Mouse (Mus musculus): ENCODE data around the gene Ecm1.
A peak's percentile ranks its signal among the peaks of the same experiment; 100 is the strongest.

Gene Ecm1

DNA sequence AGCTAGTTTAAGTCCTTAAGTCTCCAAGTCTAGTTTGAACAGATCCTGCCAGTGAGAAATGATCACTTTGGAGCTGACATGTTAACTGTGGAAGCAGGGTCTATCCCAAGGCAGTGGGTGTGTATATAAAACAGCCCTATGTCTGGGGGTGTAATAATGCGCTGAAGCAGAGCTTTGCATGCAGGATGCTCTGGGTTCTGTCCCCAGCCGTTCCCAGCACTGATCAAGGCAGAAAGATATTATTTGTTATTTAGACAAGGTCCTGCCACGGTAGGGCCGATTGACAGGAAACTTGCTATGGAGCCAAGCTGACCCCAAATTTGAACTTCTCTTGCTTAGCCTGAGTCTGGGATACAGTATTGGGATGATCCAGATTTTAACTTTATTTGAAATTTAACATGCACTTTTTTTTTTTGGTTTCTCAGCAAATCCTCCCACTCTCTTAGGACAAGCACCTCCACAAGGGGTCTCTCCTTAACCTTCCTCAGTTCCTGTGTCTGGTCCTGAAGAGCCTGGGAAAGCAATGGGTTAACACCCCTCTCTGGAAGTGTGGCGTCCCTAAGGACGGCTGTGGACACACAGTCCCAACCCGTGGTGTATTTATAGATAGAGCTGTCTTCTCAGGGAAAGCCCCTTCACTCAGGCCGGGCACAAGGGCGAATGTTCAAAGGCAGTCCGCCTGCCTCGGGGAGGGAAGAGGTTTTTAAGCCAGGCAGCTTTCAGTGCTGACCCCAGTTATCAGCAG lies 50.0 kb downstream of the Ecm1 start:
- DNase-seq = no peak

DNA sequence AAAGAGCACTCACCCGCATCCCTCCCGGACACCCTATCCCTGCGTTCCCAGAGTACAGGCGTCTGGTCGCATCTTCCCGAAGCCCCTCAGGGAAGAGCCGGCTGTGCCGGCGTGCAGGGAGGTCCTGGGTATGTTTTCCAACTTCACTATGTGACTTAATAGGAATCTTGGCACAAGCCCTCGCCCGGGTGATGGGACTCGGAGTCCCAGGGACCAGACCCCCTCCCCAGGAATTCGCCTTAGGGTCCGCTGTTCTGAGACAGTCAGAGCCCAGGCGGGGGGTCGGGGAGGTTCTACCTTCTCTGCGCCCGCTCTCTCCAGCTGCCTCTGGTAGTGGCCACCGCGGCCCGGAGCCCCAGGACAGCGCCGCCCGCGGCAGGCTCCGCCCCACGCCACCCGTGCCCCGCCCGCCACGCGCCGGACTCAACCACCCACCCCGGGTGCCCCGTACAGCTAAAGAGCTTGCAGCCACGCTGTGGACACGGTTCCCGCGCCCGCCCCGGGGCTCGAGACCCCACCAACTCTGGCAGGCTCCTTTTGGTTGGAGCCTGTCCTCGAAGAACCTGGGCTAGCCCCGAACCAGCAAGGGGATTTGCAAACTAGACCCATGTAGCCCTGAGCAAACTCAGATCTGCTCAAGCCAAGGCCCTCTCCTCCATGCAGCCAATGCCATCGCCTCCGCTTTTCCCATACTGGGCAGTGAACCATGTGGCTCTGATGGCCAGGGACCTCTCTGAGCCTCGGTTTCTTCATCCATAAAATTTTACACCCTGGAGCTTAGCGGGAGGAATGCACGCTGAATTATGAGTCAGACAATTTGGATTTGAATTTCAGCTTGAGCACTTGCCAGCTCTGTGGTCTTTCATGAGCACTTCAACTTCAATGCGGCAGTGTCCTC lies 51.6 kb downstream of the Ecm1 start, which contains the start of gene Adamtsl4:
Adamtsl4 (minus strand) TSS at position 394 of the 898 bp plus-strand sequence.
- DNase-seq = peak; percentile 75 to 88

GRCm38 (mm10) chr3:95687168-95687523 lies 52.2 kb downstream of the Ecm1 start:
- DNase-seq = no peak

GRCm38 (mm10) chr3:95686492-95687167 lies 52.7 kb downstream of the Ecm1 start:
- DNase-seq = no peak

DNA sequence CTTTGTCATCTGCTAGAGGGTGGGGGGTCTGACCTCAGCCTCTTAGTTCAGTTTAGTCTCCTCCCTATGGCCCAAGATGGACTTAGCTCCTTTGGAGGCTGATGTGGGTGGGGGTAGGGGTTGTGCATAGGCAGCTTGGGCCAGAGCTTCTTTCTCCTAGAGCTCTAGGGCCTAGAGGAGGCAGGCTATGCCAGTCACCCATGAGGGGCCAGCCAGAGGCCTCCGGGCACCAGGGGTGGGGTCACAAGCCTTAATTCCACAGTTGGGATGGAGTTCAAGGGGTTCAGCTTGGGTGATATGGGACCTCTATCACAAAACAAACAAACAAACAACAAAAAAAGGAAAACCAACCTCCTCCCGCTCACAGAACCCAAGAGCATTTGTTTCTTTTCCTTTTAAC lies 53.7 kb downstream of the Ecm1 start:
- no peak for DNase-seq

DNA sequence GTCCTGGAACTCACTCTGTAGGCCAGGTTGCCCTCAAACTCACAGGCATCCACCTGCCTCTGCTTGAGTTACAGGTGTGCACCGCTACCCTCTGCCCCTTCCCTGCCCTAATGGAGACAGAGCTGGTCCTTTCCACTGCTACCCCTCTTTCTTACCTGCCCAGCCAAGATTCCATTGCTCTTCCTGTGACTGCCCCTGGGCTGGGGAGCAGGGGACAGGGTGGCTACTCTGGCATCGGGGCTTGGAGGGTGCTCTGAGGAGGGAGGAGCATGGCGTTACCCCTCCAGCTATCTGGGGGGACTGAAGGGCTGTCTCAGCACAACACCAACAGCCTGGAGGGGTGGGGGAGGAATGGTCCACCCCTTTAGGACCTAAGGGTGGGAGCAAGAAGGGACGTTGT lies 54.1 kb downstream of the Ecm1 start:
- no peak for DNase-seq

DNA sequence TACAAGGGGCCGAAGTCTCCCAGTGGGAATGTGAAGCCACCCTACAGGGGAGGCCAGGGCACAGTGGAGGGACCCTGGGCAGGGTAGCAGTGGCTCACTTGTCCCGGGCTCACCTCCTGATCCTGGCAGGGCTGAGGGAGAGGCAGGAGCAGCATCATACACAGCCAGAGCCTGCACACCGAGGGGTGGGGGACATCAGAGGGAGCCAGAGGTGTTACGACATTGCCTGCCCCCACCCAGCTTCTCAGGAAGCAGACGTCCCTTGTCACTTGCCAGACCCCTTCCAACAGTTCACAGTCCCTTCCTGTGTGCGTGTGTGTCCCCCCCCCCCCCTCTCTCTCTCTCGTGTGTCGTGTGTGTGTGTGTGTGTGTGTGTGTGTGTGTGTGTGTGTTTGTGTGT lies 54.5 kb downstream of the Ecm1 start:
- DNase-seq = no peak

Data from kidney, postnatal 36 days (tissue).